ENCODE assay signal across 8 mouse cellular contexts in genomic region chr17:27203358-27204074, GRCm38 (mm10). TPM values are rescaled to one million over a fixed set of nuclear protein-coding genes. Genes with fewer than 3 reads are reported as not detected.
DNase-seq lines count a peak whose midpoint lies in the region; ATAC-seq and TF ChIP-seq lines count a peak whose summit lies in the region.

No protein-coding gene starts in this region.

- no peaks in the 10 kb centered on the region for H3K9me3 ChIP-seq in forebrain, embryonic 16.5 days (ENCODE audit: control insufficient read depth, low read length)
- H3K9me3 ChIP-seq in kidney, embryonic 14.5 days (ENCODE audit: control insufficient read depth, low read length) = no peaks in the 10 kb centered on the region; the same call in 1 of the 2 replicates

- peak overlapping the region; percentile 96 for H3K9ac ChIP-seq in forebrain, embryonic 16.5 days (replicated peaks; ENCODE audit: low read depth, low read length)
- peak overlapping the region; percentile 99 for H3K9ac ChIP-seq in kidney, embryonic 14.5 days (ENCODE audit: low read depth, low read length)

- no peak for TF ChIP-seq POLR2A in thymus, adult 2 months (IDR thresholded peaks at IDR 0.05; ENCODE audit: control insufficient read depth, extremely low read depth, insufficient read depth, low read length, poor library complexity)

- no peak overlapping the region for H3K27ac ChIP-seq in thymus, adult 2 months (ENCODE audit: control insufficient read depth, insufficient read depth, low read length)
- H3K27ac ChIP-seq in forebrain, embryonic 16.5 days (ENCODE audit: low read length) = peak overlapping the region; percentile 94
- H3K27ac ChIP-seq in kidney, embryonic 14.5 days (ENCODE audit: low read depth, low read length) = peak overlapping the region; percentile 95
- H3K27ac ChIP-seq in macrophage = peak overlapping the region; percentile 60

- ATAC-seq in forebrain, embryonic 16.5 days = peak; percentile 62
- peak; percentile 28 for ATAC-seq in kidney, embryonic 14.5 days (ENCODE audit: low FRiP score, low TSS enrichment)
- no peak for ATAC-seq in megakaryocyte progenitor cell, adult 5-6 weeks (replicated peaks; ENCODE audit: poor library complexity)

- H3K4me3 ChIP-seq in thymus, adult 2 months (ENCODE audit: control insufficient read depth, insufficient read depth, low read length) = peak overlapping the region; percentile 86
- H3K4me3 ChIP-seq in forebrain, embryonic 16.5 days (replicated peaks; ENCODE audit: low read length) = peak overlapping the region; percentile 85
- peak overlapping the region; percentile 91 for H3K4me3 ChIP-seq in kidney, embryonic 14.5 days (ENCODE audit: low read length)
- H3K4me3 ChIP-seq in macrophage (ENCODE audit: inconsistent target) = peak overlapping the region; percentile 52

- H3K4me1 ChIP-seq in thymus, adult 2 months (replicated peaks; ENCODE audit: control insufficient read depth, insufficient read depth, low read length) = peaks cover 11% of the 10 kb centered on the region
- peaks cover 18% of the 10 kb centered on the region for H3K4me1 ChIP-seq in forebrain, embryonic 16.5 days (replicated peaks; ENCODE audit: control insufficient read depth, insufficient read depth, low read length)
- peaks cover 36% of the 10 kb centered on the region for H3K4me1 ChIP-seq in kidney, embryonic 14.5 days (ENCODE audit: control insufficient read depth, insufficient read depth, low read length)

- H3K79me2 ChIP-seq in macrophage (ENCODE audit: inconsistent target) = peaks cover 26% of the 10 kb centered on the region

- TF ChIP-seq CTCF in thymus, adult 2 months (IDR thresholded peaks at IDR 0.05; ENCODE audit: borderline replicate concordance, control insufficient read depth, extremely low read depth, insufficient read depth, low read length, poor library complexity) = no peak

- no peaks in the 10 kb centered on the region for H3K27me3 ChIP-seq in thymus, adult 2 months (ENCODE audit: control insufficient read depth, insufficient read depth, low read length)
- no peaks in the 10 kb centered on the region for H3K27me3 ChIP-seq in forebrain, embryonic 16.5 days (replicated peaks; ENCODE audit: control insufficient read depth, insufficient read depth, low read length)
- H3K27me3 ChIP-seq in kidney, embryonic 14.5 days (ENCODE audit: control insufficient read depth, insufficient read depth, low read length) = no peaks in the 10 kb centered on the region

- H3K4me2 ChIP-seq in forebrain, embryonic 16.5 days (ENCODE audit: low read length) = peak overlapping the region; percentile 88
- H3K4me2 ChIP-seq in kidney, embryonic 14.5 days (replicated peaks; ENCODE audit: low read depth, low read length) = peak overlapping the region; percentile 91

- H3K36me3 ChIP-seq in thymus, adult 2 months (ENCODE audit: control insufficient read depth, insufficient read depth, low read length) = peaks cover 8% of the 10 kb centered on the region
- H3K36me3 ChIP-seq in forebrain, embryonic 16.5 days (ENCODE audit: control insufficient read depth, insufficient read depth) = peaks cover 17% of the 10 kb centered on the region
- H3K36me3 ChIP-seq in kidney, embryonic 14.5 days (ENCODE audit: control insufficient read depth, insufficient read depth, low read length) = peaks cover 29% of the 10 kb centered on the region
- peaks cover 21% of the 10 kb centered on the region for H3K36me3 ChIP-seq in macrophage (ENCODE audit: inconsistent target)

- DNase-seq in thymus, adult 2 months = peak; percentile 35
- no peak for DNase-seq in thymus, postnatal 0 days (ENCODE audit: low spot score)
- DNase-seq in cerebellum, adult 11-12 months = peak; percentile 59
- DNase-seq in testis, postnatal 14 days (ENCODE audit: low spot score) = peak; percentile 79

- WGBS in thymus, adult 2 months = under 1% methylated on average over 74 of the region's 74 CpGs
- WGBS in forebrain, embryonic 16.5 days = under 1% methylated on average over 66 of the region's 74 CpGs
- WGBS in kidney, embryonic 14.5 days = under 1% methylated on average over 55 of the region's 74 CpGs
- WGBS in macrophage (ENCODE audit: missing documents) = under 1% methylated on average over 59 of the region's 74 CpGs

RNA-seq across cellular contexts. Expression of gene Lemd2, which starts 0.8 kb away (rescaled TPM):
- 188 and 190 TPM in 2 replicates for polyA plus RNA-seq in thymus, adult 2 months (2012; rRNA removed)
- 11.1 and 13.8 TPM in 2 replicates for polyA plus RNA-seq in thymus, postnatal 0 days (2015; fragmentation: Nextera tagmentation; extraction: Ambion mirVana)
- 21.3 and 26.4 TPM in 2 replicates for polyA plus RNA-seq in forebrain, embryonic 16.5 days (2015; fragmentation: Nextera tagmentation; extraction: Ambion mirVana)
- 14.5 and 15.6 TPM in 2 replicates for polyA plus RNA-seq in kidney, embryonic 14.5 days (2014; fragmentation: Nextera tagmentation; extraction: Ambion mirVana)
- total RNA-seq in macrophage (2018; cell fraction: chromatin; rRNA removed) = 100 to 1,000 TPM in 20 of 26 experiments, 10 to 100 TPM in 6; 46.6 to 230 (median 141) TPM
- total RNA-seq in macrophage (2018; cell fraction: cytosol; rRNA removed) = 10 to 100 TPM; 19.5 to 49.6 (median 31.5) TPM
- 100 to 1,000 TPM in 8 of 26 experiments, 10 to 100 TPM in 18; 55.5 to 127 (median 91.5) TPM for total RNA-seq in macrophage (2018; cell fraction: nucleus; rRNA removed)
- polyA plus RNA-seq in macrophage (2018) = 18.9 to 36.2 TPM (median 32.4 TPM) in 3 replicates
- 12.1 and 13.0 TPM in 2 replicates for total RNA-seq in megakaryocyte progenitor cell, adult 5-6 weeks (2015)
- total RNA-seq in megakaryocyte progenitor cell, adult 5-6 weeks (2017) = 21.4 and 21.8 TPM in 2 replicates

RNA-seq across cellular contexts. Expression of gene Ip6k3, which starts 35.9 kb away (rescaled TPM):
- polyA plus RNA-seq in thymus, adult 2 months (2012; rRNA removed) = 0.61 and 1.4 TPM in 2 replicates
- polyA plus RNA-seq in thymus, postnatal 0 days (2015; fragmentation: Nextera tagmentation; extraction: Ambion mirVana) = 0.46 and 0.49 TPM in 2 replicates
- polyA plus RNA-seq in forebrain, embryonic 16.5 days (2015; fragmentation: Nextera tagmentation; extraction: Ambion mirVana) = 0.30 TPM in 1 of 2 replicates, not detected in the other
- 0.12 TPM in 1 of 2 replicates, not detected in the other for polyA plus RNA-seq in kidney, embryonic 14.5 days (2014; fragmentation: Nextera tagmentation; extraction: Ambion mirVana)
- total RNA-seq in macrophage (2018; cell fraction: chromatin; rRNA removed) = 1 to 10 TPM in 10 of 26 experiments, under 1 TPM in 3, not detected in 13; 0.33 to 2.5 (median 1.4) TPM
- 1 to 10 TPM in 12 of 26 experiments, under 1 TPM in 3, not detected in 11; 0.05 to 3.0 (median 2.1) TPM for total RNA-seq in macrophage (2018; cell fraction: cytosol; rRNA removed)
- total RNA-seq in macrophage (2018; cell fraction: nucleus; rRNA removed) = 1 to 10 TPM in 12 of 26 experiments, under 1 TPM in 1, not detected in 13; 0.77 to 3.2 (median 1.9) TPM
- polyA plus RNA-seq in macrophage (2018) = not detected in 3 replicates
- not detected in 2 replicates for total RNA-seq in megakaryocyte progenitor cell, adult 5-6 weeks (2015)
- total RNA-seq in megakaryocyte progenitor cell, adult 5-6 weeks (2017) = not detected in 2 replicates
